Mouse (Mus musculus): ENCODE results near the gene 3110040M04Rik. TPM values are rescaled to one million over a fixed set of nuclear protein-coding genes. Genes with fewer than 3 reads are reported as not detected.

Gene 3110040M04Rik
- polyA plus RNA-seq, 1 experiment from 2014 or later, result not detected

- CTCF ChIA-PET, result interaction anchor here (1.3 kb wide), 1 partner anchor 16 kb away, joined by 3 read pairs; no protein-coding TSS in a partner anchor
- DNase-seq (ENCODE audit: low read depth, low spot score), result no peak
- no peaks in the 10 kb centered on the region for H3K27me3 ChIP-seq
- POLR2A ChIA-PET, result interaction anchor here (1.5 kb wide), 1 partner anchor 15 kb away, joined by 3 read pairs; no protein-coding TSS in a partner anchor
- TF ChIP-seq CTCF (IDR thresholded peaks at IDR 0.05), result no peak
- no peak for ATAC-seq
- in situ Hi-C loops (cut with MboI; ENCODE audit: low pct_unique_long_range_greater_than_20kb), result no loop called here
Measured at GRCm38 (mm10) chr1:151232346-151232745, 28.4 kb downstream of the 3110040M04Rik start.

GRCm38 (mm10) chr1:151233756-151234155, 29.8 kb downstream of the 3110040M04Rik start:
- no peak for TF ChIP-seq CTCF (IDR thresholded peaks at IDR 0.05)
- DNase-seq (ENCODE audit: low read depth, low spot score) (no peak), ATAC-seq (no peak)
- ChIA-PET CTCF (no interaction called here), POLR2A (interaction anchor here (0.6 to 1.5 kb wide), 2 partner anchors 17 to 20 kb away, joined by 3 read pairs; no protein-coding TSS in a partner anchor)
- in situ Hi-C loops (cut with MboI; ENCODE audit: low pct_unique_long_range_greater_than_20kb), result no loop called here
- H3K27me3 ChIP-seq, result no peaks in the 10 kb centered on the region

- no peak for DNase-seq (ENCODE audit: low read depth, low spot score)
- no peak for TF ChIP-seq CTCF (IDR thresholded peaks at IDR 0.05)
- ChIA-PET POLR2A (interaction anchor here (0.5 kb wide), 1 partner anchor 116 kb away, joined by 4 read pairs; no protein-coding TSS in a partner anchor), CTCF (interaction anchor here (0.8 to 1.3 kb wide), 4 partner anchors 10 to 20 kb away, joined by 3 to 4 read pairs (median 4); no protein-coding TSS in a partner anchor)
- in situ Hi-C loops (cut with MboI; ENCODE audit: low pct_unique_long_range_greater_than_20kb), result loop anchor here (5.0 kb wide), 1 partner anchor 107 kb away; the partner anchor contains the start of gene Ivns1abp
- no peak for ATAC-seq
- H3K27me3 ChIP-seq, result no peaks in the 10 kb centered on the region
Measured at GRCm38 (mm10) chr1:151235574-151235973, 31.7 kb downstream of the 3110040M04Rik start.

GRCm38 (mm10) chr1:151236141-151236930, 32.4 kb downstream of the 3110040M04Rik start:
- no peaks in the 10 kb centered on the region for H3K27me3 ChIP-seq
- ATAC-seq, result no peak
- POLR2A ChIA-PET, result interaction anchor here (0.5 kb wide), 1 partner anchor 115 kb away, joined by 4 read pairs; no protein-coding TSS in a partner anchor
- CTCF ChIA-PET, result interaction anchor here (0.7 to 1.3 kb wide), 5 partner anchors 11 to 73 kb away, joined by 3 to 4 read pairs (median 4); no protein-coding TSS in a partner anchor
- TF ChIP-seq CTCF (IDR thresholded peaks at IDR 0.05), result no peak
- no peak for DNase-seq (ENCODE audit: low read depth, low spot score)
- in situ Hi-C loops (cut with MboI; ENCODE audit: low pct_unique_long_range_greater_than_20kb), result loop anchor here (5.0 kb wide), 1 partner anchor 106 kb away; the partner anchor contains the start of gene Ivns1abp

GRCm38 (mm10) chr1:151237780-151238179, 33.9 kb downstream of the 3110040M04Rik start:
- POLR2A ChIA-PET, result no interaction called here
- ATAC-seq, result no peak
- CTCF ChIA-PET, result interaction anchor here (0.7 to 1.0 kb wide), 2 partner anchors 12 to 13 kb away, joined by 3 read pairs; no protein-coding TSS in a partner anchor
- TF ChIP-seq CTCF (IDR thresholded peaks at IDR 0.05), result no peak
- H3K27me3 ChIP-seq, result no peaks in the 10 kb centered on the region
- DNase-seq (ENCODE audit: low read depth, low spot score), result no peak
- in situ Hi-C loops (cut with MboI; ENCODE audit: low pct_unique_long_range_greater_than_20kb), result loop anchor here (5.0 kb wide), 1 partner anchor 105 kb away; the partner anchor contains the start of gene Ivns1abp

GRCm38 (mm10) chr1:151243332-151243731, 39.4 kb downstream of the 3110040M04Rik start:
- no peaks in the 10 kb centered on the region for H3K27me3 ChIP-seq
- CTCF ChIA-PET, result interaction anchor here (2.1 kb wide), 1 partner anchor 13 kb away, joined by 6 read pairs; no protein-coding TSS in a partner anchor
- TF ChIP-seq CTCF (IDR thresholded peaks at IDR 0.05), result no peak
- in situ Hi-C loops (cut with MboI; ENCODE audit: low pct_unique_long_range_greater_than_20kb), result no loop called here
- DNase-seq (ENCODE audit: low read depth, low spot score) (no peak), ATAC-seq (no peak)
- POLR2A ChIA-PET, result no interaction called here

- in situ Hi-C loops (cut with MboI; ENCODE audit: low pct_unique_long_range_greater_than_20kb), result no loop called here
- TF ChIP-seq CTCF (IDR thresholded peaks at IDR 0.05), result no peak
- CTCF ChIA-PET, result no interaction called here
- H3K27me3 ChIP-seq, result no peaks in the 10 kb centered on the region
- no peak for ATAC-seq
- no peak for DNase-seq (ENCODE audit: low read depth, low spot score)
- POLR2A ChIA-PET, result no interaction called here
Measured at GRCm38 (mm10) chr1:151244013-151244412, 40.1 kb downstream of the 3110040M04Rik start.

- in situ Hi-C loops (cut with MboI; ENCODE audit: low pct_unique_long_range_greater_than_20kb), result no loop called here
- TF ChIP-seq CTCF (IDR thresholded peaks at IDR 0.05), result no peak
- ATAC-seq (no peak), DNase-seq (ENCODE audit: low read depth, low spot score) (no peak)
- ChIA-PET POLR2A (no interaction called here), CTCF (no interaction called here)
- no peaks in the 10 kb centered on the region for H3K27me3 ChIP-seq
Measured at GRCm38 (mm10) chr1:151244761-151245160, 40.8 kb downstream of the 3110040M04Rik start.

- ChIA-PET POLR2A (no interaction called here), CTCF (no interaction called here)
- in situ Hi-C loops (cut with MboI; ENCODE audit: low pct_unique_long_range_greater_than_20kb), result no loop called here
- ATAC-seq, result no peak
- no peaks in the 10 kb centered on the region for H3K27me3 ChIP-seq
- no peak for TF ChIP-seq CTCF (IDR thresholded peaks at IDR 0.05)
- DNase-seq (ENCODE audit: low read depth, low spot score), result no peak
Measured at GRCm38 (mm10) chr1:151245165-151245564, 41.2 kb downstream of the 3110040M04Rik start.

- DNase-seq (ENCODE audit: low read depth, low spot score), result no peak
- ChIA-PET POLR2A (no interaction called here), CTCF (no interaction called here)
- in situ Hi-C loops (cut with MboI; ENCODE audit: low pct_unique_long_range_greater_than_20kb), result no loop called here
- ATAC-seq, result no peak
- no peaks in the 10 kb centered on the region for H3K27me3 ChIP-seq
- TF ChIP-seq CTCF (IDR thresholded peaks at IDR 0.05), result no peak
Measured at GRCm38 (mm10) chr1:151245846-151246245, 41.9 kb downstream of the 3110040M04Rik start.

GRCm38 (mm10) chr1:151250109-151250508, 46.2 kb downstream of the 3110040M04Rik start:
- CTCF ChIA-PET, result interaction anchor here (0.7 to 0.8 kb wide), 2 partner anchors 10 to 13 kb away, joined by 3 read pairs; no protein-coding TSS in a partner anchor
- POLR2A ChIA-PET, result no interaction called here
- no peak for TF ChIP-seq CTCF (IDR thresholded peaks at IDR 0.05)
- ATAC-seq (no peak), DNase-seq (ENCODE audit: low read depth, low spot score) (no peak)
- no peaks in the 10 kb centered on the region for H3K27me3 ChIP-seq
- in situ Hi-C loops (cut with MboI; ENCODE audit: low pct_unique_long_range_greater_than_20kb), result no loop called here

Data from Patski (cell line).